Mouse (Mus musculus): Measurements from ENCODE around the gene Filip1l.

DNA sequence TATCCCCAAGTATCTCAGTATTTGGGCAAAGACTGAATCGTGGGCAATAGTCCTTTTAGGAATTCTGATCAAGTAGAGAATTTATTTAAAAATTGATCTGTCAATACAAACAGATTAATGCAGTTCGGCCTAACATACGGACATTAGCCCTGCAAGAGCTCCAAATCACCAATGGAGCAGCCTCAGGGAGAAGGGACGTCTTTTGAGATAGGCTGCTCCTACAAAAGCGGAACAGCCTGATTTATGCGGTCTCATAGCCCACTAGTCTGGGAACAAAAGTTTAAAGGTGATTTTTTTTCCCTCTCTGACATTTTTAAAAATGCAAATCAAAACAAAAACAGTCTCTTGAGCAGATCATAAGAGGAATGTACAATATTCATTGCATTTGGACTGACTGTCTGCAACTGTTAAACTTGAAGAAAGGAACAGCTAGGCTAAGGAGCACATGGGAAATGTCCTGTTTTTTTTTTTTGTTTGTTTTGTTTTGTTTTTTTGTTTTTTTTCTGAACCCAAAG lies 202.1 kb downstream of the Filip1l start:
- no peak for TF ChIP-seq CTCF (IDR thresholded peaks at IDR 0.05; ENCODE audit: control insufficient read depth, insufficient read depth, low read length)
- no peak for TF ChIP-seq POLR2A (IDR thresholded peaks at IDR 0.05; ENCODE audit: borderline replicate concordance, control insufficient read depth, low read depth, low read length)
